Mouse (Mus musculus) kidney, embryonic 14.5 days (tissue): ENCODE data around the gene Cyp4x1. TPM values are rescaled to one million over a fixed set of nuclear protein-coding genes. Genes with fewer than 3 reads are reported as not detected.

Experiments used
- ATAC-seq: fragments of 200-750 bp; cut with Nextera tagmentation; 2 replicates; pipeline ENCODE4 v1.8.0; 2017; ENCODE audit warnings: moderate number of reproducible peaks, mild to moderate bottlenecking, moderate TSS enrichment, moderate library complexity; ENCODE audit not compliant: low FRiP score, low TSS enrichment
- H3K27ac ChIP-seq: fragments of 300-500 bp; sonication (generic); 2 replicates; pipeline ENCODE4 v1.5.1; 2014; ENCODE audit warnings: low read depth, mild to moderate bottlenecking, low read length, moderate library complexity, mixed read lengths
- H3K27me3 ChIP-seq: fragments of 300-500 bp; sonication (generic); 2 replicates; pipeline ENCODE4 v1.6.1; 2014; ENCODE audit warnings: mild to moderate bottlenecking, low read length; ENCODE audit not compliant: control insufficient read depth, insufficient read depth
- H3K36me3 ChIP-seq: fragments of 300-500 bp; sonication (generic); 2 replicates; pipeline ENCODE4 v1.6.1; 2014; ENCODE audit warnings: low read length, mixed read lengths; ENCODE audit not compliant: control insufficient read depth, insufficient read depth
- H3K4me1 ChIP-seq: fragments of 300-500 bp; sonication (generic); 2 replicates; pipeline ENCODE4 v1.6.1; 2014; ENCODE audit warnings: low read length, mixed read lengths; ENCODE audit not compliant: control insufficient read depth, insufficient read depth
- H3K4me2 ChIP-seq: fragments of 300-500 bp; sonication (generic); replicated peaks from 2 replicates; pipeline ENCODE4 v1.6.1; 2014; ENCODE audit warnings: low read depth, mild to moderate bottlenecking, low read length
- H3K4me3 ChIP-seq: fragments of 300-500 bp; sonication (generic); 2 replicates; pipeline ENCODE4 v1.5.1; 2014; ENCODE audit warnings: mild to moderate bottlenecking, low read length
- H3K9ac ChIP-seq: fragments of 300-500 bp; sonication (generic); 2 replicates; pipeline ENCODE4 v1.6.1; 2014; ENCODE audit warnings: low read depth, mild to moderate bottlenecking, low read length, moderate library complexity
- H3K9me3 ChIP-seq: fragments of 300-500 bp; sonication (generic); 2 replicates; pipeline ENCODE4 v1.6.1; 2016; ENCODE audit warnings: low read length; ENCODE audit not compliant: control insufficient read depth
- WGBS: fragments of 180-500 bp; shearing (Covaris S2); extraction: QIAGEN DNeasy Blood & Tissue Kit; methylation state at CpG from one replicate; pipeline ENCODE4 v1.1.7; 2014; 5-methylcytosine and 5-hydroxymethylcytosine counted together
- polyA plus RNA-seq: library from polyadenylated mRNA; unstranded; fragments of >200 nt; fragmentation: Nextera tagmentation; extraction: Ambion mirVana; gene quantifications from 2 replicates; pipeline ENCODE4 v1.2.1, GENCODE M21; 2014

The Cyp4x1 gene
- polyA plus RNA-seq, 1 experiment from 2014 or later: 0.54 TPM

DNA sequence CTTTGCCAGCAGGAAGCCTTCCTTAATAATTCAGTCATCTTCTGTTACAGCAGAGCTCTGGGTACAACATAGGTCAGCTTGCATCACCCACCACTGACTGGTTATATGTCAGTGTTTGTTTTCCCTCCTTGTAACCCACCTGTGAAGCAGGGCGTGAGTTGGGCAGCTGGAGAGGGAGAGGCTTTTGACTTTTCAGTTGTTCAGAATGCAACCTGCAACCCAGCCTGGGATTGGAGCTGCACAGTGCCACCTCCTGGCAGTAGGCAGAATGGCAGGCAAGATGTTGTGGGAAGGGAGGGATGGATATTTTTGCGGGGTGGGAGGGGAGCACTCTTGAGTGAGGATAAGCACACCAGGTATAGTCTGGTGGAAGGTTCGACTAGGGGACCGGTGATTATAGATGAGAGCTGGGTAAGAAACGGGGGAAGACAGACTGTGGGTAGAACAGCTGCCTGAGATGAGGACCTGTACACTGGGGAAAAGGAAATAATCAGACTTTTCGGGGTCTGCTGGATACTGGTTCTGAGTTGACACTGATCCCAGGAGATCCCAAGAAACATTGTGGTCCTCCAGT lies 48.5 kb downstream of the Cyp4x1 start:
- WGBS: 22% methylated on average over 6 of the region's 6 CpGs
- H3K27me3 ChIP-seq: peaks cover 18% of the 10 kb centered on the region
- no peak overlapping the region for H3K4me3 ChIP-seq
- H3K9me3 ChIP-seq: no peaks in the 10 kb centered on the region
- ATAC-seq: 0 out of 2 replicates have a peak, but pooled peaks have one; percentile 36
- 0 out of 2 replicates have a peak, but pooled peaks cover 3% of the 10 kb centered on the region for H3K4me1 ChIP-seq
- H3K9ac ChIP-seq: no peak overlapping the region
- H3K36me3 ChIP-seq: no peaks in the 10 kb centered on the region
- H3K4me2 ChIP-seq: no peak overlapping the region
- no peak overlapping the region for H3K27ac ChIP-seq

DNA sequence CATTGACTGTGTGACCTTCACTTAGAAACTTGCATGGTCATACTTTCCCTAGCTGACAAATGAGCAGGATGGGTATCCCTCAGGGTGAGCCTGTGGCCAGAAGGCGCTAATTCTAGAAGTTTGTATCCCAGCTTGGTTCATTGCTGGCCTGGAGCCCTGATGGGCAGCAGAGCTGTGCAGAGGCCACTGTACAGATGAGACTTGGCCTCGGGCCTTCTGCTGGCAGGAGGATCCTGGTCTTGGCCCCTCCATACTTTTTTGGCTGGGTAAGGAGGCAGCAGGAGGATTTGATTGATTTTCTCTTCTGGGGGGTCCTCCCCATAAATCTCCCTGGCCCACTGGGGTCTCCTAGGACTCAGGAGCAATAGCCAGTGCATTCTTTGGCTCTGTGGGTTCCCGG lies 51.0 kb downstream of the Cyp4x1 start:
- peaks cover 10% of the 10 kb centered on the region for H3K4me1 ChIP-seq
- H3K9ac ChIP-seq: no peak overlapping the region
- H3K4me2 ChIP-seq: no peak overlapping the region
- ATAC-seq: no peak
- no peak overlapping the region for H3K27ac ChIP-seq
- no peaks in the 10 kb centered on the region for H3K36me3 ChIP-seq
- H3K4me3 ChIP-seq: no peak overlapping the region
- no peaks in the 10 kb centered on the region for H3K9me3 ChIP-seq
- 80% methylated on average over 3 of the region's 3 CpGs for WGBS
- peaks cover 7% of the 10 kb centered on the region; the same call in 1 of the 2 replicates for H3K27me3 ChIP-seq

DNA sequence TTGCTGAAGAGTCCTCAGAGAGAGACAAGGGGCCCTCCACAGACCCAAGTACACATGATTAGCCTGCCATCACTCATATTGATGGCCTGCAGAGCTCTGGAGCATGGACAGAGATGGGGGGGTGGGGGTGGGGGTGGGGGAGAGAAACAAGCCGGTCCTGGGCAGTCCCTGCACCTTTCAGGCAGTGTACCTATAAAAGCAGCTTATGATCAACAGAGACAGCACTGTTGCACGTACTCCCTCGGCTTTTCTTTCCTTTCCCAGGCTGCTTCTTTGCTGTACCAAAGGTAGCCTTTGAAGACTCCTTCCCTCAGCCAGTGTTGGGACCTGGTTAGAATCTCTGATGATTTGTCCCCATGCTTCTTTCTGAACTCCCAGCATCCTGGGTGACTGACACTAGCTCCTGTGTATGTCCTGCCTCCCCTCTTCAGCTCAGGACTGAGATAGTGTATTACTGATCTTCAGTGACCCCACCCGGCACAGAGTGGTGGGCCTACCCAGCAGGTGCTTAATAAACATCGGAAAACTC lies 54.2 kb downstream of the Cyp4x1 start:
- Histone ChIP-seq H3K4me2 (no peak overlapping the region), H3K9ac (no peak overlapping the region), H3K36me3 (no peaks in the 10 kb centered on the region), H3K4me3 (no peak overlapping the region), H3K4me1 (peaks cover 10% of the 10 kb centered on the region), H3K9me3 (no peaks in the 10 kb centered on the region), H3K27ac (no peak overlapping the region), H3K27me3 (0 out of 2 replicates have a peak, but pooled peaks cover under 1% of the 10 kb centered on the region)
- peak; percentile 53 for ATAC-seq
- WGBS: 21% methylated on average over 5 of the region's 5 CpGs

DNA sequence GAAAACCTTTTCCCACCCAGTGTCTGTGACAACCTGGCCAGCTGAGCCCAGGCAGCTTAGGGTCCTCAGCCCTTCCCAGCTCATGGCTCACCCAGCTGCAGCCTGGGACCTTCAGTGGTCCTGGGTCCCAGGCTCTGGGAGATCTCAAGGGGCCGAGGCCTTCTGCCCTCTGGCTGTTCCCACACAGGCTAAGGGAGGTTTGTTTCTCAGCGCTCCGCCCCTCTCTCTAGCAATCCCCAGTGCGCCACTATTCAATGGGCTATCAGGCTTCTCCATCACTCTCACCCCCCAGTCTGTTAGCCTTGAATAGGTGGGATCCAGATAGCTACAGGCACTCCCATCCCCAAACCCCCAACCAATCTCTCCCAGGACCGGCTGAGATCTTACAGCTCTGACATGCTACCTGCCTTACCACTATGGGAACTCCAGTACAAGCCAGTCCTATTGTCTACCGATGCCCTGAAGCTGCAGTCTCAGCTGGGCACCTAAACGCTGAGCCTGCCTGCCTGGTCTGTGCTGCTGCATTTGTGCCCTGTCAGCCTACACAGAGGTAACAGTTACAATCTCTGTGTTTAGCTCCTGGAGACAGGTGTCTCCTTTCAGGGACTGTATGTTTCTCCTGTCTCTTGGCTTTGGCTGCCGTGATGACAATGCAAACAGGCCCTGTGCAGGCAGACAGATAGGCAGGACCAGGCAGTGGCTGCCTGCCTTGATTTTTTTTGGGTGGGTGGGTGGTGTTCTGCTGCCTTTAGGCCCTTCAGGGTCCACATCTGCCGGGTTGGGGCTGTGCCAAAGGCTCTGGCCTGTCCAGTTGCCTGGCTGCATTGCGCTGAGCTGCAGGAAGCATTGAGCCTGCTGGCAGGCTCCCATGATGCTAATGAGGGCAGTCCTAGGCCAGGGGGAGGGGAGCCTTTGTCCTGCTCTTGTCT lies 54.9 kb downstream of the Cyp4x1 start:
- Histone ChIP-seq H3K9me3 (no peaks in the 10 kb centered on the region), H3K4me3 (no peak overlapping the region), H3K9ac (no peak overlapping the region; the same call in 1 of the 2 replicates), H3K27ac (no peak overlapping the region), H3K36me3 (no peaks in the 10 kb centered on the region), H3K4me1 (peaks cover 10% of the 10 kb centered on the region), H3K27me3 (no peaks in the 10 kb centered on the region), H3K4me2 (no peak overlapping the region)
- 30% methylated on average over 10 of the region's 10 CpGs for WGBS
- peak; percentile 53 for ATAC-seq

DNA sequence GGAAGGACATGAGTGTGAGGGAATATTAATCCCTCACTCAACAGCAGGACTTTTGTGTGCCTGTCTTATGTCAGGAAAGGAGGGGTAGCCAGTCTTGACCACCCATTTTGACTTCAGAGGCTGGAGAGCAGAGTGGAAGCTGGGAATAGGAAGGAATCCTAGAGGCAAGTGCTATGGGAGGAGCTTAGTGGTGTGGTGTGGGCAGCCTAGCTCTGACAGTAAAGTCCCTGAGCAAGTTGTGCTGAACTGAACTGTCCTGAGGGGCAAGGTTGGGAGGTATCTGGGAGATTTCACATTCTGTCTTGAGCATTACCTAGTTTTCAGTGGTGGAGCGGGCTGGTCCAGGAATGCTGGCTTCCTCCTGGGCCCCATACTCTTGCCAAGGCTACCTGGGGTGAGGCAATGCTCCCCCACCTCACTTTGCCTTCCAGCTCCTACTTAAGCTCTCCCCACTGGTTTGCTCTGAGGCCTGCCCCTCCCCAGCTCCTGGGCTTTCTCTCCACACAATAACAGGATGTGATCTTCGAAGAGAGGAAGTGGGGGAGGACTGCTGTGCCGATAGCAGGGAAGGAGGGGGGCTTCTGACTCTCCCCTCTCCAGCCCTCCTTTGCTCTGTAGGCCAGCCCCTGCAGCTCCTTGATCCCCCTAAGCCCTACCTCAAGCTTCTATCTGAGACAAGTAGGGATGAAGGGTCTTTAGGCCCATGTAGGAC lies 58.7 kb downstream of the Cyp4x1 start:
- H3K27ac ChIP-seq: no peak overlapping the region
- 30% methylated on average over 3 of the region's 3 CpGs for WGBS
- H3K9me3 ChIP-seq: no peaks in the 10 kb centered on the region
- no peaks in the 10 kb centered on the region for H3K36me3 ChIP-seq
- peaks cover 10% of the 10 kb centered on the region for H3K4me1 ChIP-seq
- H3K4me3 ChIP-seq: no peak overlapping the region
- no peak; the same call in 1 of the 2 replicates for ATAC-seq
- no peak overlapping the region for H3K4me2 ChIP-seq
- no peak overlapping the region for H3K9ac ChIP-seq
- no peaks in the 10 kb centered on the region for H3K27me3 ChIP-seq

DNA sequence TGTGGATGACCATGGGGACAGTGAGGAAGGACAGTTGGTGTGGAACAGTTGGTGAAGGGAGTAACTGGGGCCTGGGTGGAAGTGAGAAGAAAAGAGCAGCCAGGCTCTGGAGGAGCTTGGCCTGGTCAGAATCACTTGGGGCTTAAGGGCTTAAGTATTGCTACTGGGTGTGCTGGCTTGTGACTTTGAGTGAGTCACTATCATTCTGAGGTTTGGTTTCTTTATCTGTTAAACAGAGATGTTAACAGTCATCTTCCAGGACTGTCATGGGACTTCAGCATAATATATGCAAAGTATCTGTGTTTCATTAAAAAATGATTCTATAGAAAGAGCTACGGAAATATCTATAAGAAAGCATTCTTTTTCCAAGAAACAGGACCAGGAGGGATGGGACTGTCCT lies 59.3 kb downstream of the Cyp4x1 start:
- no peak overlapping the region for H3K27ac ChIP-seq

DNA sequence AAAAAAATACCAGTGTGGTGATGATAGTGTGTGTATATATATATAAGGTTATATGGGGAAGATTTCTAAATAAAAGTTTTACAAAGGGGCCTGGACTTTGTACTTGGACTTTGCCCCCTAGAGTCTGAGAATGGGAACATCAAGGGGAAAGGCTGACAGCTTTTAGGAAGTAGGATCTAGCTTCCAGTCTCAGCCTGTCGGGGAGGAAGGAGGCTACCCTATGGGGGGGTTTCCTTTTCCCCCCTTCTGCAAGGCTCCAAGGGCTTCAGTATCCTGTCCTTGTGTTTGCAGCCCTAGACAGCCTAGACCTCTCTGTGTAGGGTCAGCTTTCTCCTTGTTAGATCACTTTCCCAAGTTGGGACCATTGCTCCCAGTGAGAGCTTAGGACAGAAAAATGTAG lies 62.4 kb downstream of the Cyp4x1 start:
- no peak for ATAC-seq
- H3K4me2 ChIP-seq: no peak overlapping the region
- no peak overlapping the region for H3K27ac ChIP-seq
- WGBS: 57% methylated on average over 1 of the region's 1 CpGs
- no peaks in the 10 kb centered on the region for H3K36me3 ChIP-seq
- H3K9ac ChIP-seq: no peak overlapping the region
- H3K9me3 ChIP-seq: no peaks in the 10 kb centered on the region
- H3K4me3 ChIP-seq: no peak overlapping the region
- no peaks in the 10 kb centered on the region for H3K4me1 ChIP-seq
- peaks cover under 1% of the 10 kb centered on the region; the same call in 1 of the 2 replicates for H3K27me3 ChIP-seq

More for the DNA sequence above, 59.3 kb downstream of the Cyp4x1 start:
- Histone ChIP-seq H3K4me1 (peaks cover 8% of the 10 kb centered on the region), H3K4me3 (no peak overlapping the region), H3K9me3 (no peaks in the 10 kb centered on the region), H3K4me2 (no peak overlapping the region), H3K36me3 (no peaks in the 10 kb centered on the region), H3K27me3 (no peaks in the 10 kb centered on the region), H3K9ac (no peak overlapping the region)
- 100% methylated on average over 1 of the region's 1 CpGs for WGBS
- ATAC-seq: no peak

DNA sequence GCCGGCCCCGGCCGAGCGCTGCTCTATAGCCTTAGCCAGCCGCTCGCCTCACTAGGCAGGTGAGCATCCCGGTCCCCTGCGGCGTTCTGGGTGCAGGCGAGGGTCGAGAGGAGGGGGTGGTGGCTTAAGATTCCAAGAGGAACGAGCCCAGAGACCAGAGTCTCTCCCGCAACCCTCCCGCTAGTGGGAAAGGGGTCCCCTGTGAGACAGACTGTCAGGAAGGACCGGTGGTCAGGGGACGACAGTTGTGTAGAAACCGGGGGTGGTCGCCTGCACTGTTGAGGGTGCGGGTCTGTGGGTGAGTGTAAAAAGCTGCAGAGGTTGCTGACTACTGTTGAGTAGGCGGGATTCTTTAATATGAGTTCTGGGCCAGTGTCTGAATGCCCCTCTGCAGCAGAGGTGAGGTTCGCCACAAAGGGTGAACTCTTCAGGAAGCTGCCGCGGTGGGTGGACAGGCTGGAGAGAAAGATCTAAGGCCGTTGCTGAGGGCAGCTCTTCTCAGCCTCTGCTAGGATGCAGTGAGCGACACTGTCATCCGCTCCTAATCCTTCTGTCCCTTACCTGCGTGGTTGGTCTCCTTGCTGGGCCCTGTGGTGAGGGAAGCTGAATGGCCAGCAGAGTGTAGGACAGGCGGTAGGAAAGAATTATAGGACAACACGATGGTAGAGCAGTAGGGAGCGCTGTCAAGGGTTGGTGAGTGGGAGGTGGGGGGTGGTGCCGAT lies 70.4 kb downstream of the Cyp4x1 start:
- H3K9me3 ChIP-seq: no peaks in the 10 kb centered on the region
- no peaks in the 10 kb centered on the region for H3K36me3 ChIP-seq
- no peak overlapping the region for H3K27ac ChIP-seq
- H3K4me3 ChIP-seq: peak overlapping the region; percentile 56
- peak overlapping the region; percentile 95 for H3K4me2 ChIP-seq
- peak overlapping the region; percentile 54 for H3K9ac ChIP-seq
- peak; percentile 18; the same call in 1 of the 2 replicates for ATAC-seq
- 2% methylated on average over 31 of the region's 31 CpGs for WGBS
- H3K4me1 ChIP-seq: peaks cover 9% of the 10 kb centered on the region; the same call in 1 of the 2 replicates
- peaks cover 78% of the 10 kb centered on the region for H3K27me3 ChIP-seq
